Mouse (Mus musculus) stomach, embryonic 14.5 days (tissue): ENCODE results near the gene Gm11562. TPM values are rescaled to one million over a fixed set of nuclear protein-coding genes. Genes with fewer than 3 reads are reported as not detected.
"Not testable (repeated sequence)": the region's sequence is repeated elsewhere in the genome, so short reads cannot be mapped to it uniquely, and the experiment has no call there.

Experiments used
- ATAC-seq: fragments of 200-750 bp; cut with Nextera tagmentation; 2 replicates; pipeline ENCODE4 v1.8.0; 2017; ENCODE audit warnings: low read depth, moderate TSS enrichment; ENCODE audit not compliant: insufficient number of reproducible peaks, insufficient read depth, low FRiP score
- H3K27ac ChIP-seq: fragments of 300-500 bp; sonication (generic); 2 replicates; pipeline ENCODE4 v1.5.1; 2014; ENCODE audit warnings: mild to moderate bottlenecking, low read length, moderate library complexity, mixed read lengths
- H3K27me3 ChIP-seq: fragments of 300-500 bp; sonication (generic); 2 replicates; pipeline ENCODE4 v1.6.1; 2014; ENCODE audit warnings: low read length, control low read depth, mixed read lengths; ENCODE audit not compliant: control insufficient read depth, insufficient read depth
- H3K36me3 ChIP-seq: fragments of 300-500 bp; sonication (generic); 2 replicates; pipeline ENCODE4 v1.6.1; 2014; ENCODE audit warnings: mild to moderate bottlenecking, control low read depth, low read length, moderate library complexity, mixed read lengths; ENCODE audit not compliant: control insufficient read depth, insufficient read depth
- H3K4me1 ChIP-seq: fragments of 300-500 bp; sonication (generic); 2 replicates; pipeline ENCODE4 v1.6.1; 2014; ENCODE audit warnings: low read length, control low read depth, mixed read lengths; ENCODE audit not compliant: control insufficient read depth, insufficient read depth
- H3K4me2 ChIP-seq: fragments of 300-500 bp; sonication (generic); replicated peaks from 2 replicates; pipeline ENCODE4 v1.6.1; 2014; ENCODE audit warnings: low read depth, low read length, control low read depth
- H3K4me3 ChIP-seq: fragments of 300-500 bp; sonication (generic); 2 replicates; pipeline ENCODE4 v1.5.1; 2014; ENCODE audit warnings: low read depth, low read length, control low read depth
- H3K9ac ChIP-seq: fragments of 300-500 bp; sonication (generic); replicated peaks from 2 replicates; pipeline ENCODE4 v1.6.1; 2014; ENCODE audit warnings: low read depth, mild to moderate bottlenecking, control low read depth, low read length, moderate library complexity, mixed read lengths
- H3K9me3 ChIP-seq: fragments of 300-500 bp; sonication (generic); 2 replicates; pipeline ENCODE4 v1.6.1; 2016; ENCODE audit warnings: low read depth, low read length, control low read depth; ENCODE audit not compliant: control insufficient read depth
- WGBS: fragments of 180-500 bp; shearing (Covaris S2); extraction: QIAGEN DNeasy Blood & Tissue Kit; methylation state at CpG from one replicate; pipeline ENCODE4 v1.1.7; 2014; 5-methylcytosine and 5-hydroxymethylcytosine counted together
- polyA plus RNA-seq: library from polyadenylated mRNA; unstranded; fragments of >200 nt; fragmentation: Nextera tagmentation; extraction: Ambion mirVana; gene quantifications from 2 replicates; pipeline ENCODE4 v1.2.1, GENCODE M21; 2014

Gene Gm11562
- polyA plus RNA-seq = not detected in 2 replicates

- no peaks in the 10 kb centered on the region for H3K9me3 ChIP-seq
- H3K4me2 ChIP-seq = no peak within 1 kb of the TSS
- H3K27me3 ChIP-seq = no peaks in the 10 kb centered on the region
- 72% methylated on average over 2 of the region's 2 CpGs for WGBS
- no peak within 1 kb of the TSS for H3K27ac ChIP-seq
- H3K4me3 ChIP-seq = no peak within 1 kb of the TSS
- H3K36me3 ChIP-seq = no peaks in the 10 kb centered on the region
- H3K9ac ChIP-seq = no peak within 1 kb of the TSS
- ATAC-seq = no peak
- no peaks in the 10 kb centered on the region for H3K4me1 ChIP-seq
These were observed at the start of gene Gm11562 for GRCm38 (mm10) chr11:99620335-99620734. Gene Gm11562 (minus strand): TSS chr11:99620435.

DNA sequence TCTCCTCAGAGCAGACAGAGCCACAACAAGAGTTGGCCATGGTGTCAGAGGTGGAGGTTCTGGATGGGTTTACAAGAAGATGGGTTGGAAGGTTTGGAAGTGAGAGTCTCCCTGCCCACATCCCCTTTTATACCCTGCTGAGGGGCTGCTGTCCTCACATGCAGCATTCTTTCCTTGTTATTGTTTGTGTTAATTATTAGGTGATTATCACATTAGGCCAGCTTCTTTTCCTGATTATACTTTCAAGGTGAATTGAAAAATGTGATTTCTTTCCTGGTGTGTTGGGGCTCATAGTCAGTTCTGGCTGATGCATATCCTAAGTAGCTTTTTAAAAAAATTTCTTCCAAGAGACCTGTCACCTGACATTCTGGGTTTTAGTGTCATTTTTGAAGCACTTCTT lies 45.6 kb upstream of the Gm11562 start, which contains the start of gene Krtap4-6:
Gene Krtap4-6 (minus strand): TSS at position 101 of the 400 bp plus-strand sequence.
- H3K4me3 ChIP-seq = no peak within 1 kb of the TSS
- no peaks in the 10 kb centered on the region for H3K27me3 ChIP-seq
- ATAC-seq = no peak
- no peaks in the 10 kb centered on the region for H3K4me1 ChIP-seq
- H3K4me2 ChIP-seq = no peak within 1 kb of the TSS
- H3K36me3 ChIP-seq = no peaks in the 10 kb centered on the region
- H3K27ac ChIP-seq = no peak within 1 kb of the TSS
- H3K9me3 ChIP-seq = no peaks in the 10 kb centered on the region
- no peak within 1 kb of the TSS for H3K9ac ChIP-seq

GRCm38 (mm10) chr11:99662802-99663201 lies 42.6 kb upstream of the Gm11562 start:
- no peak overlapping the region for H3K27ac ChIP-seq
- 78% methylated on average over 10 of the region's 10 CpGs for WGBS
- no peaks in the 10 kb centered on the region for H3K27me3 ChIP-seq
- no peaks in the 10 kb centered on the region for H3K9me3 ChIP-seq
- no peak for ATAC-seq
- H3K4me2 ChIP-seq = no peak overlapping the region
- H3K4me1 ChIP-seq = no peaks in the 10 kb centered on the region
- H3K9ac ChIP-seq = no peak overlapping the region
- no peaks in the 10 kb centered on the region for H3K36me3 ChIP-seq
- no peak overlapping the region for H3K4me3 ChIP-seq

GRCm38 (mm10) chr11:99659256-99659655 lies 39.0 kb upstream of the Gm11562 start:
- Histone ChIP-seq H3K9ac (no peak overlapping the region), H3K9me3 (no peaks in the 10 kb centered on the region), H3K4me1 (no peaks in the 10 kb centered on the region), H3K4me3 (no peak overlapping the region), H3K27ac (no peak overlapping the region), H3K27me3 (no peaks in the 10 kb centered on the region), H3K4me2 (no peak overlapping the region), H3K36me3 (no peaks in the 10 kb centered on the region)
- WGBS = 92% methylated on average over 4 of the region's 4 CpGs
- ATAC-seq = no peak

DNA sequence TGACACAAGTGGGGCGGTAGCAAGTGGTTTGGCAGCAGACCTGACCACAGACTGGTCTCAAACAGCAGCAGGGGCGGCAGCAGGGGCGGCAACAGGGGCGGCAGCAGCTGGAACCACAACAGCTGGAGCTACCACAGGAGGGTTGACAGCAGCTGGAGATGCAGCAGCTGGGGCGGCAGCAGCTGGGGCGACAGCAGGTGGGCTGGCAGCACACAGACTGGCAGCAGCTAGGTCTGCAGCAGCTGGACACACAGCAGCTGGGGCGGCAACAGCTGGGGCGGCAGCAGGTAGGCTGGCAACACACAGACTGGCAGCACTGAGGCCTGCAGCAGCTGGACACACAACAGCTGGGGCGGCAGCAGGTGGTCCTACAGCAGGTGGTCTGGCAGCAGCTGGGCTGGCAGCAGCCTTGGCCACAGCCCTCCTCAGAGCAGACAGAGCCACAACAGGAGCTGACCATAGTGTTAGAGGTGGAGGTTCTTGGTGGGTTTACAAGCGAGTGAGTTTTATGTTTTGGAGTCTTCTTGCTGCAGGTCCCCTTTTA lies 38.3 kb upstream of the Gm11562 start, which contains the start of gene Gm11563:
Gene Gm11563 (minus strand): TSS at position 494 of the 544 bp plus-strand sequence.
- H3K27me3 ChIP-seq, H3K9ac ChIP-seq, H3K9me3 ChIP-seq, H3K36me3 ChIP-seq, ATAC-seq, H3K4me1 ChIP-seq, H3K4me2 ChIP-seq, H3K4me3 ChIP-seq, H3K27ac ChIP-seq: not testable (repeated sequence)
- WGBS = 59% methylated on average over 10 of the region's 10 CpGs

DNA sequence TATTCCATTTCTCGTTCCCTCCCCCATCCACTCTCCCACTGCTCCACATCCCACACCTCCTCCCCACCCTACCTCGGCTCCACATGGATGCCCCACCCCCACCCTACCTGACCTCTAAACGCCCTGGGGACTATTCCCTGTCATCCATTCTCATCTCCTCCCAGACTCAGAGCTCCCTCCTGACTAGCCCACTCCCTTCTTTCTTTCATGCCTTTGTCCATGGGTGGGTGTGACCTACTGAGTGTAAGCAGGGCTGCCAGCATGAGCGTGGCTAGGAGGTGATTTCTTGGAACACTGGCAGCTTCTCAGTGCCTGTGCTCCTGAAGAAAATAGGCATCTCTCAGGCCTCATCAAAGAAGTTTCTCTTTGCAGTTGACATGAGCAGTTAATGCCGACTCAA lies 36.8 kb upstream of the Gm11562 start:
- no peak overlapping the region for H3K4me2 ChIP-seq
- H3K4me1 ChIP-seq = no peaks in the 10 kb centered on the region
- 40% methylated on average over 5 of the region's 5 CpGs for WGBS
- no peaks in the 10 kb centered on the region for H3K36me3 ChIP-seq
- no peaks in the 10 kb centered on the region for H3K9me3 ChIP-seq
- ATAC-seq = no peak
- no peak overlapping the region for H3K9ac ChIP-seq
- no peak overlapping the region for H3K4me3 ChIP-seq
- no peak overlapping the region for H3K27ac ChIP-seq
- no peaks in the 10 kb centered on the region for H3K27me3 ChIP-seq

DNA sequence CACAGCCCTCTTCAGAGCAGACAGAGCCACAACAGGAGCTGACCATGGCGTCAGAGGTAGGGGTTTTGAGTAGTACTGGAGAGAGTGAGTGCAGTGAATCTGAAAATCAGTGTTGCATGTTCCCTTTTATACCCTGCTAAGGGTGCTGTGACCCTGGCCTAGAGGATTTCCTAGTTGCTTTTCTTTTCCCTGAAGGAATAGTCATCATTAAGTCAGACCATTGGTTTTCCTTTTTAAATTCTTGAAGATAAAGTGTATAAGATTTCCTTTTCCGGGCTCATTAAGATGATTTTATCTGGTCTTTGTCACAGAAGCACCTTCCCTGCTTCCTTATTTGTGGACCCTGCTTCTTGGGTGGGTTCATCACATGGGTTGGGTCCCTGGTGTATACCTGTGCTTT lies 29.9 kb upstream of the Gm11562 start, which contains the start of gene Gm11555:
Gene Gm11555 (minus strand): TSS at position 101 of the 400 bp plus-strand sequence.
- H3K36me3 ChIP-seq = no peaks in the 10 kb centered on the region
- H3K4me3 ChIP-seq = no peak within 1 kb of the TSS
- H3K4me1 ChIP-seq = no peaks in the 10 kb centered on the region
- no peak within 1 kb of the TSS for H3K4me2 ChIP-seq
- no peak within 1 kb of the TSS for H3K9ac ChIP-seq
- no peak within 1 kb of the TSS for H3K27ac ChIP-seq
- ATAC-seq = no peak
- WGBS = 83% methylated on average over 2 of the region's 2 CpGs
- H3K9me3 ChIP-seq = no peaks in the 10 kb centered on the region
- H3K27me3 ChIP-seq = no peaks in the 10 kb centered on the region

DNA sequence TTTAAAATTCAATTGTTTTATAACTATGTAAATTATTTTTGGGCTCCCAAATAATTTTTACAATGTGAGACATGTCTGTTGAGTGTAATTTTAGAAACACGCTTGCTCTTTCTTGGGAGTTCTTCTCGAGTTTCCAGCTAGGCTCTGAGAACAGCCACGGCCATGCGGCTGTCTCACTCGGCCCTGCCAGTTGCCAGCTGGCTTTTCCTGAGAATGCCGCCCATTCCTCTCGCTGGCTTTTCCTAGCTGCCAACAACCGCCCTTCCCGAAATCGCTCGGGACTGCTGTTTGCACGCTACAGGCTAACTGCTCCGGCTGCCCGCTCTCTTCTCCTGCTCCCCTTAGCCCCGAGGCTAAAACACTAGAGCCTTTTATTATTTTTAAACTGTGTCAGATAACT lies 26.2 kb upstream of the Gm11562 start:
- Histone ChIP-seq H3K4me3 (no peak overlapping the region), H3K27ac (no peak overlapping the region), H3K27me3 (no peaks in the 10 kb centered on the region), H3K36me3 (no peaks in the 10 kb centered on the region), H3K9me3 (no peaks in the 10 kb centered on the region), H3K4me1 (no peaks in the 10 kb centered on the region), H3K9ac (no peak overlapping the region), H3K4me2 (no peak overlapping the region)
- ATAC-seq = no peak
- 86% methylated on average over 15 of the region's 15 CpGs for WGBS

DNA sequence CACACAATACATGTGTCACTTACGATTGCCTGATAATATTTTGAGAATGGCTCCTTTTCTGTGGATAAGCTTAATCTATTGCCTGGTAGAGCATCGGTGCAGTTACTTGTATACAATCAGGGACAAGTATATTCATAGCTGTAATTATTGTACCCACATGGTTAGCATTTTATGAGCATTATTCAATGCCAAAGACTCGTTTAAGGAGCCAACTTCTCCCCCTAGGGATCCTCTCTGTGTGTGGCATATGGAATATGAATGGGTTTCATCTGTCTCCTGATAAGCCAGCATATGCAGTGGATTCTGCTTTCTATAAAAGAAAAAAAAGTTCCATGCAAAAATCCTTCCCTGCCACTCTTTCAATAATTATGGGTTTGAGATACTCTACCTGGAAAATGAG lies 24.1 kb upstream of the Gm11562 start:
- H3K36me3 ChIP-seq = no peaks in the 10 kb centered on the region
- H3K9me3 ChIP-seq = no peaks in the 10 kb centered on the region
- no peaks in the 10 kb centered on the region for H3K4me1 ChIP-seq
- ATAC-seq = no peak
- H3K27me3 ChIP-seq = no peaks in the 10 kb centered on the region
- no peak overlapping the region for H3K4me2 ChIP-seq
- WGBS = 77% methylated on average over 3 of the region's 3 CpGs
- no peak overlapping the region for H3K4me3 ChIP-seq
- no peak overlapping the region for H3K9ac ChIP-seq
- H3K27ac ChIP-seq = no peak overlapping the region
